Mouse (Mus musculus) heart, postnatal 0 days (tissue): ENCODE results near the gene Tssk6.
"Not testable (repeated sequence)": the region's sequence is repeated elsewhere in the genome, so short reads cannot be mapped to it uniquely, and the experiment has no call there.

Source experiments
- CTCF ChIP-seq: IDR thresholded peaks from 2 replicates; pipeline ENCODE4 v1.5.1; 2016; ENCODE audit warnings: antibody characterized with exemption, control low read depth, low read depth
- EP300 ChIP-seq: IDR thresholded peaks from 2 replicates; pipeline ENCODE4 v1.6.1; 2016; ENCODE audit warnings: antibody characterized with exemption, low read depth

DNA sequence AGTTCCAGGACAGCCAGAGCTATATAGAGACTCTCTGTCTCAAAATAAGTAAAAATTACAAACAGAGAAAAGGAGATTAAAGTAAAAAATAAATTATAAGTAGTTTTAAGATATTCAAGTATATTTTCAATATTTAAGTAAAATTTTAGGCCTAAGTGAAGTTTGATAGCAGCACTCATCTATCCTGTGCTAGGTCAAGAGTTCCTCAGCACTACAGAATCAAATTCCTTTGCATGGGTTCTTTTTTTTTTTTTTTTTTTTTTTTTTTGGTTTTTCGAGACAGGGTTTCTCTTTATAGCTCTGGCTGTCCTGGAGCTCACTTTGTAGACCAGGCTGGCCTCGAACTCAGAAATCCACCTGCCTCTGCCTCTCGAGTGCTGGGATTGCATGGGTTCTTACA lies 40.5 kb downstream of the Tssk6 start:
- not testable (repeated sequence) for TF ChIP-seq CTCF, EP300
